Mouse (Mus musculus) liver, adult 2 months (tissue): ENCODE measurements around the gene Abt1. TPM values are rescaled to one million over a fixed set of nuclear protein-coding genes. Genes with fewer than 3 reads are reported as not detected.
A peak's percentile ranks its signal among the peaks of the same experiment; 100 is the strongest.

Experiments used
- DNase-seq: peaks from one replicate; pipeline ENCODE4 v3.0.0-alpha.2; 2011; ENCODE audit warnings: low read depth, low spot score; ENCODE audit errors: extremely low read depth
- H3K27ac ChIP-seq: fragments of 200-500 bp; replicated peaks from 2 replicates; pipeline ENCODE4 v1.5.1; 2012; ENCODE audit warnings: low read depth, mild to moderate bottlenecking, control low read depth, inconsistent platforms, low read length; ENCODE audit not compliant: insufficient read depth
- H3K27me3 ChIP-seq: fragments of 200-500 bp; 2 replicates; pipeline ENCODE4 v1.6.1; 2012; ENCODE audit warnings: mild to moderate bottlenecking, moderate library complexity, low read length, inconsistent platforms; ENCODE audit not compliant: control insufficient read depth, insufficient read depth
- H3K36me3 ChIP-seq: fragments of 200-500 bp; 2 replicates; pipeline ENCODE4 v1.6.1; 2012; ENCODE audit warnings: low read length, inconsistent platforms; ENCODE audit not compliant: control insufficient read depth, insufficient read depth
- H3K4me1 ChIP-seq: fragments of 200-500 bp; 2 replicates; pipeline ENCODE4 v1.6.1; 2011; ENCODE audit warnings: low read length; ENCODE audit not compliant: control insufficient read depth, insufficient read depth
- H3K4me3 ChIP-seq: fragments of 200-500 bp; 2 replicates; pipeline ENCODE4 v1.5.1; 2011; ENCODE audit warnings: low read depth, mild to moderate bottlenecking, control low read depth, low read length, moderate library complexity; ENCODE audit not compliant: insufficient read depth
- H3K79me2 ChIP-seq: fragments of 200-500 bp; 2 replicates; pipeline ENCODE4 v1.6.1; 2012; ENCODE audit warnings: inconsistent platforms, mild to moderate bottlenecking, low read length, moderate library complexity; ENCODE audit not compliant: control insufficient read depth, insufficient read depth
- H3K9ac ChIP-seq: fragments of 200-500 bp; 2 replicates; pipeline ENCODE4 v1.6.1; 2012; ENCODE audit warnings: low read depth, mild to moderate bottlenecking, control low read depth, inconsistent platforms, low read length
- CTCF ChIP-seq: fragments of 200-500 bp; IDR thresholded peaks from 2 replicates; pipeline ENCODE4 v1.5.1; 2011; ENCODE audit warnings: low read depth, low read length, control low read depth
- POLR2A ChIP-seq: fragments of 200-500 bp; IDR thresholded peaks from 2 replicates; pipeline ENCODE4 v1.6.1; 2011; ENCODE audit warnings: low read length, control low read depth; ENCODE audit not compliant: insufficient read depth; ENCODE audit errors: extremely low read depth
- WGBS: fragments of 180-500 bp; shearing (Covaris S2); methylation state at CpG from one replicate; pipeline ENCODE4 v1.1.7; 2018; 5-methylcytosine and 5-hydroxymethylcytosine counted together
- polyA plus RNA-seq: library from polyadenylated mRNA; depleted of rRNA; stranded (reverse); fragments of >200 nt; gene quantifications from 2 replicates; pipeline ENCODE4 v1.2.3, GENCODE M21; 2012
- total RNA-seq: library from RNA; depleted of rRNA; stranded (reverse); fragments of >200 nt; gene quantifications from 2 replicates; pipeline ENCODE4 v1.2.3, GENCODE M21; 2014

Gene Abt1
- total and polyA plus RNA-seq, 2 experiments, result 2.1 to 3.5 TPM

- Histone ChIP-seq H3K4me3 (peak overlapping the region; percentile 56), H3K36me3 (no peaks in the 10 kb centered on the region), H3K9ac (peak overlapping the region; percentile 72), H3K4me1 (peaks cover 6% of the 10 kb centered on the region), H3K27ac (peak overlapping the region; percentile 46), H3K27me3 (no peaks in the 10 kb centered on the region), H3K79me2 (no peaks in the 10 kb centered on the region)
- peak; percentile 55 for DNase-seq
- TF ChIP-seq CTCF, result no peak
- no peak for TF ChIP-seq POLR2A
- WGBS, result under 1% methylated on average over 32 of the region's 32 CpGs
Measured at GRCm38 (mm10) chr13:23436861-23437822, 13.5 kb upstream of the Abt1 start.

GRCm38 (mm10) chr13:23436231-23436661 is 12.6 kb upstream of the Abt1 start:
- WGBS, result 1% methylated on average over 11 of the region's 11 CpGs
- Histone ChIP-seq H3K27ac (no peak overlapping the region), H3K79me2 (no peaks in the 10 kb centered on the region), H3K27me3 (no peaks in the 10 kb centered on the region), H3K4me1 (peaks cover 6% of the 10 kb centered on the region), H3K4me3 (peak overlapping the region; percentile 20; the same call in 1 of the 2 replicates), H3K36me3 (no peaks in the 10 kb centered on the region), H3K9ac (no peak overlapping the region)
- no peak for TF ChIP-seq CTCF
- TF ChIP-seq POLR2A, result no peak
- peak; percentile 51 for DNase-seq

GRCm38 (mm10) chr13:23435676-23436075 is 12.0 kb upstream of the Abt1 start:
- H3K9ac ChIP-seq, result no peak overlapping the region
- H3K79me2 ChIP-seq, result no peaks in the 10 kb centered on the region
- H3K4me1 ChIP-seq, result peaks cover 6% of the 10 kb centered on the region
- DNase-seq, result peak; percentile 14
- H3K36me3 ChIP-seq, result no peaks in the 10 kb centered on the region
- WGBS, result 9% methylated on average over 12 of the region's 12 CpGs
- H3K27ac ChIP-seq, result no peak overlapping the region
- H3K4me3 ChIP-seq, result 0 out of 2 replicates have a peak overlapping the region, but pooled peaks have one; percentile 4
- no peaks in the 10 kb centered on the region for H3K27me3 ChIP-seq
- no peak for TF ChIP-seq POLR2A
- TF ChIP-seq CTCF, result no peak

GRCm38 (mm10) chr13:23435241-23435640 is 11.6 kb upstream of the Abt1 start:
- TF ChIP-seq CTCF, result no peak
- TF ChIP-seq POLR2A, result no peak
- H3K4me1 ChIP-seq, result peaks cover 6% of the 10 kb centered on the region
- H3K4me3 ChIP-seq, result no peak overlapping the region
- 55% methylated on average over 4 of the region's 4 CpGs for WGBS
- no peak overlapping the region for H3K27ac ChIP-seq
- H3K36me3 ChIP-seq, result no peaks in the 10 kb centered on the region
- H3K9ac ChIP-seq, result no peak overlapping the region
- no peaks in the 10 kb centered on the region for H3K27me3 ChIP-seq
- no peaks in the 10 kb centered on the region for H3K79me2 ChIP-seq
- no peak for DNase-seq

GRCm38 (mm10) chr13:23434426-23434825 is 10.8 kb upstream of the Abt1 start:
- no peak for TF ChIP-seq POLR2A
- TF ChIP-seq CTCF, result no peak
- no peaks in the 10 kb centered on the region for H3K27me3 ChIP-seq
- no peaks in the 10 kb centered on the region for H3K36me3 ChIP-seq
- H3K9ac ChIP-seq, result no peak overlapping the region
- H3K4me1 ChIP-seq, result peaks cover 6% of the 10 kb centered on the region
- 80% methylated on average over 7 of the region's 7 CpGs for WGBS
- H3K4me3 ChIP-seq, result no peak overlapping the region
- no peak for DNase-seq
- no peak overlapping the region for H3K27ac ChIP-seq
- H3K79me2 ChIP-seq, result no peaks in the 10 kb centered on the region

- no peak overlapping the region for H3K4me3 ChIP-seq
- no peak overlapping the region for H3K9ac ChIP-seq
Measured at GRCm38 (mm10) chr13:23433801-23434200, 10.1 kb upstream of the Abt1 start.

More at GRCm38 (mm10) chr13:23433801-23434200, 10.1 kb upstream of the Abt1 start:
- Histone ChIP-seq H3K4me1 (peaks cover 6% of the 10 kb centered on the region), H3K27me3 (no peaks in the 10 kb centered on the region), H3K36me3 (no peaks in the 10 kb centered on the region), H3K27ac (no peak overlapping the region), H3K79me2 (no peaks in the 10 kb centered on the region)
- DNase-seq, result no peak
- WGBS, result 67% methylated on average over 5 of the region's 5 CpGs
- no peak for TF ChIP-seq POLR2A
- no peak for TF ChIP-seq CTCF
